Mouse (Mus musculus) C2C12 (cell line): ENCODE measurements around the gene C130026I21Rik.
"Not testable (repeated sequence)": the region's sequence is repeated elsewhere in the genome, so short reads cannot be mapped to it uniquely, and the experiment has no call there.

ENCODE experiments used
- CEBPB ChIP-seq: IDR thresholded peaks from one replicate; pipeline ENCODE4 v1.6.1; 2011; ENCODE audit warnings: low read depth, mild to moderate bottlenecking, control low read depth, moderate library complexity
- CTCF ChIP-seq: IDR thresholded peaks from one replicate; pipeline ENCODE4 v1.5.1; 2011; ENCODE audit not compliant: control insufficient read depth, insufficient read depth, insufficient read length
- MAX ChIP-seq: IDR thresholded peaks from one replicate; pipeline ENCODE4 v1.6.1; 2011; ENCODE audit warnings: mild to moderate bottlenecking, control low read depth
- MYOD1 ChIP-seq: IDR thresholded peaks from one replicate; pipeline ENCODE4 v1.6.1; 2011; ENCODE audit warnings: low read depth; ENCODE audit not compliant: control insufficient read depth, insufficient read length
- MYOG ChIP-seq: IDR thresholded peaks from one replicate; pipeline ENCODE4 v1.6.1; 2011; ENCODE audit not compliant: control insufficient read depth, insufficient read length; ENCODE audit errors: extremely low read depth
- USF1 ChIP-seq: IDR thresholded peaks from one replicate; pipeline ENCODE4 v1.6.1; 2011; ENCODE audit warnings: low read depth, mild to moderate bottlenecking, control low read depth, moderate library complexity

GRCm38 (mm10) chr1:85121841-85122240 lies 148.5 kb downstream of the C130026I21Rik start:
- not testable (repeated sequence) for TF ChIP-seq CTCF, MYOG, MYOD1, CEBPB, MAX, USF1
